Mouse (Mus musculus): ENCODE measurements around the gene Sept6. TPM values are rescaled to one million over a fixed set of nuclear protein-coding genes. Genes with fewer than 3 reads are reported as not detected.

The Sept6 gene
- polyA plus RNA-seq, 1 experiment, result 18.5 TPM

DNA sequence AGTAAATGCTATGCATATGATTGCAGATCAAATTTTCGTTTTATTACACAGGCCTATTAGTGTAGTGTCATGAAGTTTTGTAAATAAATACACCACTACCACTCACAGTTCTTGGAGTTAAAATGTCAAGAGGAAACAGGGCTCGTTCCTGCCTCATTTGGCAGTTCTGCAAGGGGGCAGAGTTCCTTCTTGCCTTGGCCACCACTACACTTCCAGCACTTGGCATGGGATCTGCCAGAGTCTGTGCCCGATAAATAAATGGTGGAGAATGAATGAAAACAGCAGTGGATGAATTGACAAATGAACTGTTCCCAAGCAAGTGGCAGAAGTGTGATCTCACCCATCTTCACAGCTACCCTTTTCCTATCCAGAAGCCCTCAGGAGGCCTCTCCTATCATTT lies 6.6 kb downstream of the Sept6 start:
- Histone ChIP-seq H3K36me3 (ENCODE audit: control insufficient read depth, insufficient read depth, low read length, poor library complexity, severe bottlenecking) (no peaks in the 10 kb centered on the region), H3K4me3 (ENCODE audit: low read depth, low read length) (no peak overlapping the region), H3K27ac (ENCODE audit: insufficient read depth, low read length) (no peak overlapping the region), H3K4me1 (ENCODE audit: control insufficient read depth, insufficient read depth, low read length) (no peaks in the 10 kb centered on the region), H3K9me3 (replicated peaks; ENCODE audit: control insufficient read depth, insufficient read depth, low read length, poor library complexity, severe bottlenecking) (no peaks in the 10 kb centered on the region), H3K9ac (ENCODE audit: low read depth, poor library complexity, severe bottlenecking) (no peak overlapping the region), H3K27me3 (ENCODE audit: control insufficient read depth, insufficient read depth, low read length, poor library complexity, severe bottlenecking) (no peaks in the 10 kb centered on the region)
- TF ChIP-seq POLR2A (IDR thresholded peaks at IDR 0.05; ENCODE audit: insufficient read depth, low read length), result no peak
- no peak for TF ChIP-seq EP300 (IDR thresholded peaks at IDR 0.05; ENCODE audit: insufficient read depth, low read depth, low read length)
- no peak for TF ChIP-seq CTCF (IDR thresholded peaks at IDR 0.05; ENCODE audit: low read depth, low read length)

DNA sequence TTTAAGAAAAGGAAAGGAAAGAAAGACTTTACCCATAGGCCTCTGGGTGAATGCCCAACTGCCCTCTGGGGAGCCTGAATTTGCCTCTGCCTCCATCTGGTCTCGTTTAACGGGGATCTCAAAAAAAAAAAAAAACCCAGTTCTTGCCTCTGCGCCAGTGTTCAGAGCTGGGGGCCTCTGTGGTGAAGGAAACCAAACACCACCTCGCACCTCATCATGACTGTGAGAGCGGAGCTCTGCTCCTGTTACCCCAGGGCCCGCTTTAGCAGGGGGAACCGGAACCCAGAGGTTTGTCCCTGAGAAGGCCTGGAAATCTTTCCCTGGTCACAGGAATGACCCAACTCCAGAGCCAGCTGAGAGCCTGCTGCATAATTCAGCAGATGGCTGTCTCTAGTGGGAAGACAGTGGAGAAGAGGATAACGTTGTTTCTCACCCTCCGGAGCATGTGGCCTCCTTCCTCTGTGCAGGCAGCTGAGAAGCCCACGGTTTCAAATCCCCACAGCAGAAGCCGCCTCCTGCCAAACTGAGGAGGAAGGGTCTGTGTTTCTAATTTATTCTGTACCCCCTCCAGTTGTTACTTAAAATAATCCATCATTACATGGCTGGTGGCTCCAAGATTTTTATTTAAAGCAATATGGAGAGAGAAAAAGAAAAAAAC lies 7.8 kb downstream of the Sept6 start:
- Histone ChIP-seq H3K36me3 (ENCODE audit: control insufficient read depth, insufficient read depth, low read length, poor library complexity, severe bottlenecking) (no peaks in the 10 kb centered on the region), H3K27me3 (ENCODE audit: control insufficient read depth, insufficient read depth, low read length, poor library complexity, severe bottlenecking) (no peaks in the 10 kb centered on the region), H3K4me1 (ENCODE audit: control insufficient read depth, insufficient read depth, low read length) (no peaks in the 10 kb centered on the region), H3K9me3 (replicated peaks; ENCODE audit: control insufficient read depth, insufficient read depth, low read length, poor library complexity, severe bottlenecking) (no peaks in the 10 kb centered on the region), H3K9ac (ENCODE audit: low read depth, poor library complexity, severe bottlenecking) (no peak overlapping the region), H3K4me3 (ENCODE audit: low read depth, low read length) (no peak overlapping the region), H3K27ac (ENCODE audit: insufficient read depth, low read length) (no peak overlapping the region)
- TF ChIP-seq CTCF (IDR thresholded peaks at IDR 0.05; ENCODE audit: low read depth, low read length) (no peak), EP300 (IDR thresholded peaks at IDR 0.05; ENCODE audit: insufficient read depth, low read depth, low read length) (no peak), POLR2A (IDR thresholded peaks at IDR 0.05; ENCODE audit: insufficient read depth, low read length) (no peak)

DNA sequence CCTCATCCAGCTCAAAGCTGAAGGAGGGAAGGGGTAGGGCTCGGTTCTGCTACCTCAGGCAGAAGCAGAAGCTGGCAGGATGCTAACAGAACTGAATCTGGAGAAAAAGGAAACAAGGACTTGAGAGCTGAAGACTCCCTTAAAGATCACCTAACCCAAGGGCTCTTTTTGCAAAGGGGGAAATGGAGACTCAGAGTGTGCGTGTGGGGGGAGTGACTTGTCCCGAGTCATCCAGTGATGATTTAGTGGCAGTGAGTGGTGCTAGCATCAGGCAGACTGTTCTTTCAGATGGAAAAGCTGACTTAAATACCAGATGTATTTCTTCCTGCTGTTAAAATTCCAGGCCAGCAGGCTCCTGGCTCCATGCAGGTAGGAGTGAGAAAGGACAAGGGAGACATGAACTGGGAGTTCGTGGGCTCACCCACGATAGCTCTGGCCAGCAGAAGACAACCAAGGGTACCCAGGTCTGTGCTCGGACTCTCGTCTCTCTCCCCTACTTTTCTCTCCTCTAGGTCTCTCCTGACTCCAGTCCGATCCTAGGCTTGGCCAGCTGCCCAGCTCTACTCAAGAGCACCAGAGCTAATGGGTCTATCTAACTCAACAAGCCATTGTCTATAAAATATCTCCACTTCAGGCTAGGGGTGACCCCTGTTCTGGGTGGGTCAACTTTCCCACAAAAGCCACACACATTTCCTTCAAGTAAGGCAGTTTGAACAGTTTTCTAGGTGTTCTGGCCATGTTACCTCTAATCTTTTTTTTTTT lies 8.5 kb downstream of the Sept6 start:
- no peak overlapping the region for H3K9ac ChIP-seq (ENCODE audit: low read depth, poor library complexity, severe bottlenecking)
- H3K9me3 ChIP-seq (replicated peaks; ENCODE audit: control insufficient read depth, insufficient read depth, low read length, poor library complexity, severe bottlenecking), result no peaks in the 10 kb centered on the region
- no peaks in the 10 kb centered on the region for H3K4me1 ChIP-seq (ENCODE audit: control insufficient read depth, insufficient read depth, low read length)
- TF ChIP-seq EP300 (IDR thresholded peaks at IDR 0.05; ENCODE audit: insufficient read depth, low read depth, low read length), result no peak
- no peak for TF ChIP-seq CTCF (IDR thresholded peaks at IDR 0.05; ENCODE audit: low read depth, low read length)
- no peak for TF ChIP-seq POLR2A (IDR thresholded peaks at IDR 0.05; ENCODE audit: insufficient read depth, low read length)
- H3K4me3 ChIP-seq (ENCODE audit: low read depth, low read length), result no peak overlapping the region
- no peak overlapping the region for H3K27ac ChIP-seq (ENCODE audit: insufficient read depth, low read length)
- H3K27me3 ChIP-seq (ENCODE audit: control insufficient read depth, insufficient read depth, low read length, poor library complexity, severe bottlenecking), result no peaks in the 10 kb centered on the region
- H3K36me3 ChIP-seq (ENCODE audit: control insufficient read depth, insufficient read depth, low read length, poor library complexity, severe bottlenecking), result no peaks in the 10 kb centered on the region

DNA sequence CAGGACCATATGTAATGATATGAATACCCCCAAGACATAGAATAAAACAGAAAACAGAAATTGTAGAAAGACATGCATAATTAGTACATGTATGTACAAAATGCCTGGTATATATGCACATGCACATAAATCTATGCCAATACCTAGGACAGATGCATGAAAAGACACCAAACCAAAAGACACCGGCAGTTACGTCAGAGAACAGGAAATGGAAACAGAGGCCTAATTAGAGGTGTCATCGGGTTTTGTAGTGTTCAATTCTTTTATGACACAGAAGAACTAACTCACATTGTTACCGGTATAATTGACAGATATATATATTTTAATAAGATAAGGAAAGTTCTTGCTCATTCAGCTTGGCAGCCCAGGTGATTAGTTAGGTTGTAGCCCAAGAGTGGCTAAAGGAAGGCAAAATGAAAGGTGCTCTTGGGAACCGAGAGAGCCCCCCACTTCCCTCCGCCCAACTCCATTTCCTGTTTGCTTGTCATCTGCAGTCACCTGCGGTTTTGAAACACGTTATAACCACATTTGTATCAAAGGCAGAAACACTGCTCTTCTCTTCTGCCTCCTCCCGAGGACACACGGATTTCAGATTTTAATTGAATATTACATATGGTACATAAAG lies 10.9 kb downstream of the Sept6 start:
- Histone ChIP-seq H3K9ac (ENCODE audit: low read depth, poor library complexity, severe bottlenecking) (no peak overlapping the region), H3K27me3 (ENCODE audit: control insufficient read depth, insufficient read depth, low read length, poor library complexity, severe bottlenecking) (no peaks in the 10 kb centered on the region), H3K4me1 (ENCODE audit: control insufficient read depth, insufficient read depth, low read length) (no peaks in the 10 kb centered on the region), H3K4me3 (ENCODE audit: low read depth, low read length) (no peak overlapping the region), H3K36me3 (ENCODE audit: control insufficient read depth, insufficient read depth, low read length, poor library complexity, severe bottlenecking) (no peaks in the 10 kb centered on the region), H3K9me3 (replicated peaks; ENCODE audit: control insufficient read depth, insufficient read depth, low read length, poor library complexity, severe bottlenecking) (no peaks in the 10 kb centered on the region), H3K27ac (ENCODE audit: insufficient read depth, low read length) (no peak overlapping the region)
- no peak for TF ChIP-seq POLR2A (IDR thresholded peaks at IDR 0.05; ENCODE audit: insufficient read depth, low read length)
- TF ChIP-seq EP300 (IDR thresholded peaks at IDR 0.05; ENCODE audit: insufficient read depth, low read depth, low read length), result no peak
- TF ChIP-seq CTCF (IDR thresholded peaks at IDR 0.05; ENCODE audit: low read depth, low read length), result no peak

DNA sequence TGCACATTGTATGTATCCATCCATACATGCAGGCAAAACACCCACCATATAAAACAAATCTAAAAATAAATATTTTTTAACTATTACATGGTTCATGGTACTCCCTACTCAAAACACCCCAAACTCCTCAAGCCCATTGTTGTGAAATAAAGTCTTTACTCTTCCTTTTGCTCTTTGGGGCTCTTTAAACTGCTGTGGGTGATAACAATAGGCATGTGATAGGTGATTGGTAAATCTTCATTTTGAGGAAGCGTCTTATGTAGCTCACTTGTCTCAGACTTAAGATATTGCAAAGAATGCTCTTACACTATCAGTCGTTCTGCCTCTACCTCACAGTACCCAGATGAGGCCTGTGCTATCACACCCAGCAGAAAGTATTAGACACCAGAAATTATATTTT lies 13.7 kb downstream of the Sept6 start:
- Histone ChIP-seq H3K9me3 (replicated peaks; ENCODE audit: control insufficient read depth, insufficient read depth, low read length, poor library complexity, severe bottlenecking) (no peaks in the 10 kb centered on the region), H3K4me3 (ENCODE audit: low read depth, low read length) (no peak overlapping the region), H3K4me1 (ENCODE audit: control insufficient read depth, insufficient read depth, low read length) (no peaks in the 10 kb centered on the region), H3K27me3 (ENCODE audit: control insufficient read depth, insufficient read depth, low read length, poor library complexity, severe bottlenecking) (no peaks in the 10 kb centered on the region), H3K27ac (ENCODE audit: insufficient read depth, low read length) (no peak overlapping the region), H3K36me3 (ENCODE audit: control insufficient read depth, insufficient read depth, low read length, poor library complexity, severe bottlenecking) (no peaks in the 10 kb centered on the region), H3K9ac (ENCODE audit: low read depth, poor library complexity, severe bottlenecking) (no peak overlapping the region)
- TF ChIP-seq CTCF (IDR thresholded peaks at IDR 0.05; ENCODE audit: low read depth, low read length), result no peak
- no peak for TF ChIP-seq POLR2A (IDR thresholded peaks at IDR 0.05; ENCODE audit: insufficient read depth, low read length)
- no peak for TF ChIP-seq EP300 (IDR thresholded peaks at IDR 0.05; ENCODE audit: insufficient read depth, low read depth, low read length)

DNA sequence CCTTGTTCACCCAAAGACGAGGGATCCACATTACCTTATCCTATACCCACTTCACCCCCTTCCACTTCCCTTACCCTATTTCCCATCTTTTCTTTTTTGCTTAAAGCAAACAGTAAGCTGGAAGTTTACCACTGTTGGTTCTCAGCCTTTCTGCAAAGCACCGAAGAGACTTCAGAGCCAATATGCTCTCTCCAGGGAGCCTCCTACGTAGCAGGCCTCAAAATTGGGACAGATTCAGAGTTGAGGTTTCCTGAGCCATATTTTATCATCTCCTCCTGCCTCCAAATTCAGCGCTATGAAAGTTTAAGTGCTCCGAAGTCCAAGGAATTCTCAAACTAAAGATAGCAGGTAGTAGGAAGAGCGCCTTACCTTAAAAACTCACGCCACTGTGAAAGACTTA lies 14.6 kb downstream of the Sept6 start:
- Histone ChIP-seq H3K27me3 (ENCODE audit: control insufficient read depth, insufficient read depth, low read length, poor library complexity, severe bottlenecking) (no peaks in the 10 kb centered on the region), H3K9me3 (replicated peaks; ENCODE audit: control insufficient read depth, insufficient read depth, low read length, poor library complexity, severe bottlenecking) (no peaks in the 10 kb centered on the region)
- TF ChIP-seq EP300 (IDR thresholded peaks at IDR 0.05; ENCODE audit: insufficient read depth, low read depth, low read length) (no peak), CTCF (IDR thresholded peaks at IDR 0.05; ENCODE audit: low read depth, low read length) (no peak), POLR2A (IDR thresholded peaks at IDR 0.05; ENCODE audit: insufficient read depth, low read length) (no peak)

More for the DNA sequence above, 14.6 kb downstream of the Sept6 start:
- no peaks in the 10 kb centered on the region for H3K36me3 ChIP-seq (ENCODE audit: control insufficient read depth, insufficient read depth, low read length, poor library complexity, severe bottlenecking)
- no peak overlapping the region for H3K27ac ChIP-seq (ENCODE audit: insufficient read depth, low read length)
- H3K9ac ChIP-seq (ENCODE audit: low read depth, poor library complexity, severe bottlenecking), result no peak overlapping the region
- H3K4me1 ChIP-seq (ENCODE audit: control insufficient read depth, insufficient read depth, low read length), result no peaks in the 10 kb centered on the region
- no peak overlapping the region for H3K4me3 ChIP-seq (ENCODE audit: low read depth, low read length)
